Comparison of ENCODE assay signal across 10 mouse cellular contexts in the genomic region with DNA sequence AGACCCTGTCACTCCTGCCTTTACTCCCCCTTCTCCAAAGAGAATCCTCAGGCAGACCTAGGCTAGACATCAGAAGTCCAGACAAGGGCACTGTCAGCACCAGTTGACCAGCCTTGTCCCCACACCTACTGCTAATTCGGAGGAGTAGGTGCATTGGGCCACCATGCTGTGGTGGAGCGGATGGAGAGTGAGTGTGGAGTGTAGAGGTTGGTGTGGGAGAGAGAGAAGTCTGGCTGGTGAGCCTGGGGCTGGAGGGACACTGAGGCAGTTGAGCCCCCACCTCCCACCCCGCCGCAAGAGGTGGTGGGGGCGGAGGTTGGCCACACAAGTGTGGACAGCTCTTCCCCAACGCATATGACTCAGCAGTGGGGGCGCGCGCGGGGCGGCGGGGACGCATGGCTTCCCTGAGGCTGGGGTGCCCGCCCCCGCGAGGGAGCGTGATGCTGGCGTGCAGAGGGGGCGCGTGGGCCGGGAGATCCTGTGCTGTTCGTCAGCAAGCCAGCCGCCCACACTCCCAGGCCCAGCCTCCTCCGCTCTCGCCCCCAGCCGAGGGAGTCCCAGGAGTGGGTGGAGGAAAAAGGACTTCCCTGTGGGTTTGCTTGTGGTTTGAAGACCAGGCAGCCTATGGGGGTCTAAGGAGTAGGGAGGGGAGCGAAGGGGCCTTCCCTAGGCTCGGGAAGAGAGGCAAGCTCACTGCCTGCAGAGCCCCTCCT. TPM values are rescaled to one million over a fixed set of nuclear protein-coding genes. Genes with fewer than 3 reads are reported as not detected.
DNase-seq lines count a peak whose midpoint lies in the region; ATAC-seq and TF ChIP-seq lines count a peak whose summit lies in the region.
"Had no signal": no experiment of that assay in that cellular context is flagged by ENCODE, and none has a peak within 500 bp of the region (broad histone marks: within the 10 kb centered on the region; RNA-seq: fewer than 3 reads in every experiment).

No protein-coding gene starts in this region.

- H3K9me3 ChIP-seq in heart, postnatal 0 days (replicated peaks; ENCODE audit: control insufficient read depth, low read length), result no peaks in the 10 kb centered on the region
- no peaks in the 10 kb centered on the region for H3K9me3 ChIP-seq in ES-Bruce4 (replicated peaks; ENCODE audit: control insufficient read depth, insufficient read depth, low read length, poor library complexity, severe bottlenecking)
- H3K9me3 ChIP-seq in forebrain, embryonic 14.5 days (replicated peaks; ENCODE audit: control insufficient read depth, low read length), result no peaks in the 10 kb centered on the region
- H3K9me3 ChIP-seq in liver, embryonic 13.5 days (replicated peaks), result no peaks in the 10 kb centered on the region

- H3K27me3 ChIP-seq in heart, postnatal 0 days (ENCODE audit: control insufficient read depth, insufficient read depth, low read length), result peaks cover 16% of the 10 kb centered on the region; the same call in 1 of the 2 replicates
- H3K27me3 ChIP-seq in ES-Bruce4 (ENCODE audit: control insufficient read depth, insufficient read depth, low read length, poor library complexity, severe bottlenecking), result no peaks in the 10 kb centered on the region
- H3K27me3 ChIP-seq in forebrain, embryonic 14.5 days (replicated peaks; ENCODE audit: control insufficient read depth, insufficient read depth, low read length), result no peaks in the 10 kb centered on the region
- H3K27me3 ChIP-seq in liver, embryonic 13.5 days, result peaks cover 8% of the 10 kb centered on the region; the same call in 1 of the 2 replicates

- no peak overlapping the region for H3K27ac ChIP-seq in heart, postnatal 0 days (ENCODE audit: low read depth)
- H3K27ac ChIP-seq in ES-Bruce4 (ENCODE audit: insufficient read depth, low read length), result no peak overlapping the region
- H3K27ac ChIP-seq in forebrain, embryonic 14.5 days (ENCODE audit: low read depth, low read length), result no peak overlapping the region
- H3K27ac ChIP-seq in liver, embryonic 13.5 days, result no peak overlapping the region

- ATAC-seq in heart, postnatal 0 days (ENCODE audit: insufficient read depth, low read depth), result peak; percentile 17; the same call in 1 of the 2 replicates
- peak; percentile 31; the same call in 1 of the 2 replicates for ATAC-seq in forebrain, embryonic 14.5 days
- ATAC-seq in liver, embryonic 13.5 days (ENCODE audit: low read depth), result no peak

- H3K9ac ChIP-seq in heart, postnatal 0 days (replicated peaks; ENCODE audit: low read depth, low read length), result no peak overlapping the region
- no peak overlapping the region for H3K9ac ChIP-seq in ES-Bruce4 (ENCODE audit: low read depth, poor library complexity, severe bottlenecking)
- H3K9ac ChIP-seq in forebrain, embryonic 14.5 days (ENCODE audit: low read length), result peak overlapping the region; percentile 32
- no peak overlapping the region for H3K9ac ChIP-seq in liver, embryonic 13.5 days

- no peak for TF ChIP-seq CTCF in heart, postnatal 0 days (IDR thresholded peaks at IDR 0.05; ENCODE audit: low read depth)
- no peak for TF ChIP-seq CTCF in ES-Bruce4 (IDR thresholded peaks at IDR 0.05; ENCODE audit: low read depth, low read length)

- no peak for DNase-seq in heart, postnatal 0 days (ENCODE audit: low spot score)
- DNase-seq in heart, postnatal 36 days, result no peak
- no peak for DNase-seq in forebrain, embryonic 14.5 days (ENCODE audit: low spot score)
- no peak for DNase-seq in liver, embryonic 13.5 days
- DNase-seq in spleen, postnatal 14 days (ENCODE audit: low spot score in 2 of 2), result no peak
- no peak for DNase-seq in lung, postnatal 14 days
- no peak for DNase-seq in thymus, postnatal 10 days (ENCODE audit: low spot score in 2 of 2)

- WGBS in heart, postnatal 0 days, result 3% methylated on average over 25 of the region's 28 CpGs
- WGBS in forebrain, embryonic 14.5 days, result 5% methylated on average over 27 of the region's 28 CpGs
- WGBS in liver, embryonic 13.5 days (ENCODE audit: insufficient replicate concordance), result 4% methylated on average over 28 of the region's 28 CpGs

- no peak for TF ChIP-seq POLR2A in ES-Bruce4 (IDR thresholded peaks at IDR 0.05; ENCODE audit: insufficient read depth, low read length)

- H3K4me1 ChIP-seq in heart, postnatal 0 days (ENCODE audit: control insufficient read depth, insufficient read depth), result no peaks in the 10 kb centered on the region
- H3K4me1 ChIP-seq in ES-Bruce4 (ENCODE audit: control insufficient read depth, insufficient read depth, low read length), result no peaks in the 10 kb centered on the region
- H3K4me1 ChIP-seq in forebrain, embryonic 14.5 days (ENCODE audit: control insufficient read depth, insufficient read depth, low read length), result 0 out of 2 replicates have a peak, but pooled peaks cover 2% of the 10 kb centered on the region
- no peaks in the 10 kb centered on the region for H3K4me1 ChIP-seq in liver, embryonic 13.5 days (replicated peaks)

- no peak for TF ChIP-seq EP300 in heart, postnatal 0 days (IDR thresholded peaks at IDR 0.05; ENCODE audit: low read depth)
- no peak for TF ChIP-seq EP300 in ES-Bruce4 (IDR thresholded peaks at IDR 0.05; ENCODE audit: insufficient read depth, low read depth, low read length)

- H3K36me3 ChIP-seq in heart, postnatal 0 days (replicated peaks; ENCODE audit: control insufficient read depth, insufficient read depth, low read length), result no peaks in the 10 kb centered on the region
- H3K36me3 ChIP-seq in ES-Bruce4 (ENCODE audit: control insufficient read depth, insufficient read depth, low read length, poor library complexity, severe bottlenecking), result no peaks in the 10 kb centered on the region
- no peaks in the 10 kb centered on the region for H3K36me3 ChIP-seq in forebrain, embryonic 14.5 days (ENCODE audit: control insufficient read depth, insufficient read depth, low read length)
- H3K36me3 ChIP-seq in liver, embryonic 13.5 days, result no peaks in the 10 kb centered on the region

- H3K4me2 ChIP-seq in heart, postnatal 0 days (ENCODE audit: low read depth, low read length), result no peak overlapping the region
- H3K4me2 ChIP-seq in forebrain, embryonic 14.5 days (ENCODE audit: low read length), result peak overlapping the region; percentile 46
- 0 out of 2 replicates have a peak overlapping the region, but pooled peaks have one; percentile 14 for H3K4me2 ChIP-seq in liver, embryonic 13.5 days

- intact Hi-C loops in heart, postnatal 36 days (cut with DNase I), result no loop called here

- H3K4me3 ChIP-seq in heart, postnatal 0 days (ENCODE audit: low read depth, low read length), result no peak overlapping the region
- peak overlapping the region; percentile 5 for H3K4me3 ChIP-seq in ES-Bruce4 (ENCODE audit: low read depth, low read length)
- peak overlapping the region; percentile 6; the same call in 1 of the 2 replicates for H3K4me3 ChIP-seq in forebrain, embryonic 14.5 days (ENCODE audit: low read depth, low read length)
- no peak overlapping the region; the same call in 1 of the 2 replicates for H3K4me3 ChIP-seq in liver, embryonic 13.5 days (replicated peaks)

RNA-seq across cellular contexts. Expression of a gene that starts 10.7 kb away (rescaled TPM):
- not detected in 2 replicates for total RNA-seq in heart, postnatal 0 days (2014; rRNA removed; ENCODE audit: low replicate concordance)
- polyA plus RNA-seq in heart, postnatal 0 days (2015; fragmentation: Nextera tagmentation; extraction: Ambion mirVana), result 0.03 and 0.04 TPM in 2 replicates
- under 1 TPM; 0.51 to 0.69 TPM for total RNA-seq in heart, postnatal 36 days (2021)
- polyA plus RNA-seq in ES-Bruce4 (2011; ENCODE audit: insufficient read depth, insufficient read length, low read depth, missing spikeins), result not detected in 2 replicates
- polyA plus RNA-seq in forebrain, embryonic 14.5 days (2014; fragmentation: Nextera tagmentation; extraction: Ambion mirVana), result 2.9 and 4.8 TPM in 2 replicates
- polyA plus RNA-seq in liver, embryonic 13.5 days (2015; fragmentation: Nextera tagmentation; extraction: Ambion mirVana), result not detected in 2 replicates
- total RNA-seq: CH12.LX; liver, adult 2 months had no signal
- polyA plus RNA-seq: liver, adult 2 months had no signal

Comparison
In these comparisons a context has a peak if more than half of its experiments do, and no peak if none do; other contexts are left out.
1. H3K4me3 ChIP-seq: peak in ES-Bruce4 (single experiment) and forebrain, embryonic 14.5 days (single experiment); none in heart, postnatal 0 days (single experiment) and liver, embryonic 13.5 days (single experiment).